Mouse (Mus musculus) left cerebral cortex, adult 9 months (tissue): ENCODE measurements at regions not wholly inside any gene's neighbourhood (a gene's known extent, or its start where the extent isn't known, plus 50 kb on each side); places are given as distances from the start of the nearest gene placed in this dataset.
"Not testable (repeated sequence)": the region's sequence is repeated elsewhere in the genome, so short reads cannot be mapped to it uniquely, and the experiment has no call there.

Experiments used
- DNase-seq, 2 experiments: peaks; one replicate each; pipeline ENCODE4 v3.0.0; 2022; ENCODE audit warnings: low spot score in 2 of 2

DNA sequence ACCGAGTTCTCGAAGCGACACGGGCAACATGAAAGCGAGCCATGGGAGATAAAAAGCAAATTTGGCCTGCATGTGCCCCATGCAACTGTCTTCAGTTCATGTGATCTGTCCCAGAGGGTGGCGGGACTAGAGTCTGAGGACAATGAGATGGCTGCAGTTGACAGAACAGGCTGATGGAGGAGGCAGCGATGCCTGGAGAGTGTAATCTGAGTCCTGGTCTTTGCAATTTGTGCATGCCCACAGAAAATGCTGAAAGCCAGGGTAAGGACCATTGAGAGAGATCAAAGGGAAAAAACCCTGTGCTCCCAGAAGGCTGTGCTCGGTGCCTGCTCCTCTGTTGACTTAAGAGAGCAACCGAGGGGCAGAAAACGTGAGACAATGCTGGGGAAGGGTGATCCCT, 624.8 kb upstream of the BB014433 start:
- no peak for DNase-seq

DNA sequence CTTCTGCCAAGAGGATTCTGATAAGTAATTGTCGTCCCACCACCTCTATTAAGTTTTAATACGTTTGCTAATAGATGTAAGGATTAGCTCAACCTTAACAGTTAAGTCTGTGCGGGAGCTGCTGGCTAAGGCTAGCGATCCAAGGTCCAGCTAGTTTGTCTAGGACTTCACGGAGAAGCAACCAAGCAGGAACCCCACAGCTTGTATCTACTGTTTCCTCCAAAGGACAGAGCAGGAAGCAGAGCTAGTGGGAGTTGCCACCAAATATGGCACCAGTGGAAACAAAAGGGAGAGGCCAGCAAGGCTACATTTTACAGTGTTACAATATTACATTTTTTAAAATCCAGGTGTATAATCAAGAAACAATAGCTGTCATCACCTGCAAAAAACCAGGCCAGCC, 624.4 kb upstream of the BB014433 start:
- DNase-seq: no peak

DNA sequence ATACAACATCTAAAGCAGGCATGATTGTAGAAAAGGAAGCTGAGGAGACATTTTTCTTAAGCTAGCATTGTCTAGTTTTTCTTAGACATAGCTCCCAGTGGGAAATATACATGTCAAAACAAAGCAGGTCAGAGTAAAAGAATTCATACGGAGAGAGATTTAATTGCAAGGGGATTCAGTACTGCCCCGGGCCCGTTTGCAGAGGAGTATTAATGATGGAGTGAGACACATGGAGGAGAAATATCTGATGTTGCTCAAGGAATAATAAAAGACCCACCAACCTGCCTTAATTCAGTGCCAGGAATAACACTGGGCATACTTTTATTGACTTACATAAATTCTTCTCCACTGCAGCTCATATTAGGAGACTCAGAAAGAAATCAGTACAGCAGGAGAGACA, 623.6 kb upstream of the BB014433 start:
- no peak for DNase-seq

DNA sequence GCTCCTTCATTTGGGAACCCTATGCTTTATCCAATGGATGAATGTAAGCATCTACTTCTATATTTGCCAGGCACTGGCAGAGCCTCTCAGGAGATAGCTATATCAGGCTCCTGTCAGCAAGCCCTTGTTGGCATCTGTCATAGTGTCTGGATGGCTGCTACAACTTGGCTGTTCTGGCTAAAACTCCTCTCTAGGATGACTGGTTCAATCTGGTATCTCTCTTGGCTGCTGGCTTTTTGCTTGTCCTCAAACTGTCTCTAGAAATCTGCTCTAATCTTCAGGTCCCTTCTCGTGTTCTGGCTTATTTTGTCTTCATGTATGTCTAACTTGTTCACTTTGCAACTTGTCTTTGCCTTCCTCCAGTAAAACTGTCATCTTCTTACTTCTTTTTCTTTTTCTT, 614.7 kb upstream of the BB014433 start:
- DNase-seq: no peak

DNA sequence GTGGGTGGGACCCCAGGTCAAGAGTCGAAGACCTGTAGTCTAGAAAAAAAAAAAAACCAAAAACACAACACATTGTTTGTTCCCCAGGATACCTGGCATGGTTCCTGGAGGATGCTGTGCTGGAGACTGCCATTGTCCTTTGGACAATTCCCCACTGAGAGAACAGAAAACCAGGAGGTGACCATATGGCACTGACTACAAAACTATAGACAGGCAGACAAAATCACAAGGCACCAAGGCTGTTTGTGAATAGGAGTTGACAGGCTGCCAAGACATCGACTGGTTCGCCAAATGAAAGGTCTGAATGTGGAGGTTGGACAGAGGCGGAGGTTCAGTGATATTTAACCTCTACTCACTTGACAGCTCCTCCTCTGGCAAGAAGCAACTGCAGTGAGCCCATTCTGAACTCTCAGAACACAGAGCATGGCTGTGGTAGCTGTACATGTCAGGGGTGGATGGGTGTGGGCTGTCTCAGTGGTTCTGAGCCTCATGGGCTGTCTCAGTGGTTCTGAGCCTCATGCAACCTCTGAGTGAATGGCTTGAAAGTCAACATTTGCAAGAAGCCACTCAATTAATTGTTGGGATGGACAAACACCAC, 589.0 kb upstream of the BB014433 start:
- DNase-seq: no peak

DNA sequence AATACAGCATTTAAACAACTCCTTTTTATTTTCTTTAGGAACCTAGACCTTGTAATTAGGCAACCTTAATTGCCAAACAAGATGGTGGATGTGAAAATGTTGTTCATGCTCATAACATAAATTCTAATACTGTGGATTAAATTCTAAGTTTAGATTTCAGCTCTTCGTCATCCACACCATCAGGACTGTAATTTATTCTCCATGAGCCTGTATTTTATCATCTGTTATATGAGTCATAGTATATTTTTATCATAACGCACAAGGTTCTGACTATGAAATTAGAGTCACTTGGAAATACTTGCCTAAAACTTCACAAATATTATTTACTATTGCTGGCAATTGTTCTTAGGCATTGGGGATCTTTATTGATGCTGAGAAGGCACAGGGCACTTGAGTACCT, 582.7 kb upstream of the BB014433 start:
- no peak for DNase-seq

DNA sequence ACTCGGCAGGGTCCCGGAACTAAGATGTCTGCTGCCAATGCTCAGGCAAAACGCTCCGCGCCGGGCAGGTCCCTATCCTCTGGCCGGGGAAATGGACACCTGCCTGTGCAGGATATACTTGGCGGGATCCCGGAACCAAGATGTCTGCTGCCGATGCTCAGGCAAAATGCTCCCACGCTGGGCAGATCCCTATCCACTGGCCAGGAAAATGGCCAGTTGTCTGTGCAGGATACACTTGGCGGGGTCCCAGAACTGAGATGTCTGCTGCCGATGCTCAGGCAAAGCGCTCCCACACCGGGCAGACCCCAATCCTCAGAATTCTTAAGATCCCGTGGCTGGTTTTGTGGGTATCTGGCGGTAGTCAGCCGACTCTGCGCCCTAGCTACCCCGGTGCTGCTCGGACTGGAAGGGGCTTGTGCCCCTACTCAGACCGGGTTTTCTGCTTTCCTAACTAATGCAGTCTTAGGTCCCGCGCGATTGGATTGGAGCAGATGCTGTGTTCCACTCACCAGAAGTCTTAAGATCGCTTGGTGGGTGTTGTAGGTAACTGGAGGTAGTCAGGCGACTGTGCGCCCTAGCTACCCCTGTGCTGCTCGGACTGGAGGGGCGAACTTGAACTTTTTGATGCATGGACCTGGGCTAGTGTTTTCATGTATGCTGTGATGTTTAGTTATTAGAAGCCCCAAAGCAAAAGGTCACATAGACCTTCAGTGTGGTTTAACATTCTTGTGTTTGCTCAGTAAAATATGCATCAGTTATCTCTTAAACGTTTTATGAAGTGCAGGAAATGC, 577.9 kb upstream of the BB014433 start:
- DNase-seq: not testable (repeated sequence)

DNA sequence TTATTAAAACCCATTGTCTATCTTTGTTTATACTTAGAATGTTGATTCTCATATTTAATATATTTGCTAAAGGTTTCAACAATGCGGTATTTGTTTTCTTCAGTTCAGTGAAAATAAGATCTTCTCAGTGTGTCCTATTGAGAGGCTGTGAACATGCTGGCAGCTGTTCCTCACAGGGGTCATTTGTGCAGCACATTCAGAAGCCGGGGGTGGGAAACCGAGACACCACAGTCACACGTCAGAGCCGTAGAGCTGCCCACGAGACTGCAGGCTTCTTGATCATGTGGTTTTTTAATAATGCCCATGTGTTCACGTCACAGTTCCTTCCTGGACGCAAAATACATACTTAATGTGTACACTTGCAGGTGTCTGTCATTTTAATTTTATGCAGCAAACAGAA, 564.3 kb upstream of the BB014433 start:
- DNase-seq: no peak

DNA sequence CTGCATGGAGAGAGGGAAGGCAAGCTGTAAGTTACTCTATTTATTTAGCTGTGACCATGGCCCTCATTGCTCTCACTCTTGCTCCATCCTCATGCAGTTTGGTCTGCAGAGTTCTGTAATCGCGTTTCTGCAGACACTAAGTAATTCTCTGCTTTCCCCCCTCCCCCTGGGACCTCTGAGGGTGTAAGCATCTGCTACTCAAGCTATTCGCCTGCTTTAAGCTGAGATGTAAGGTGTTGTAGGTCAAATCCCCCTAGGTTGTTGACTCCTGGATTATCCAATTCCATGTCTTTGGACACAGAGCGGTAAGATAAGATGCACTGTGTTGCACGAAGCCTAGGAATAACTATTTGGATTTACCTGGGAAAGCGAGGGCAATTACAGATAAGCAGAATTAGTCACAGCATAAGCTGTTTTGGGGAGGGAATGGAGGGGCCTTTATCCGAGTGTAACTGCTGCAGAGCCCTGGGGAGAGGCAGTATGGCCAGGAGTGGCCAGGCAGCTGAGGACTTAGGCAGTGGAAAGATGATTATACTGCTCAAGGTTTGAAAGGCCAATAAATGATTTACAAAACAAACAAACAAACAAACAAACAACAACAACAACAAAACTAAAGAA, 561.8 kb upstream of the BB014433 start:
- DNase-seq: no peak

DNA sequence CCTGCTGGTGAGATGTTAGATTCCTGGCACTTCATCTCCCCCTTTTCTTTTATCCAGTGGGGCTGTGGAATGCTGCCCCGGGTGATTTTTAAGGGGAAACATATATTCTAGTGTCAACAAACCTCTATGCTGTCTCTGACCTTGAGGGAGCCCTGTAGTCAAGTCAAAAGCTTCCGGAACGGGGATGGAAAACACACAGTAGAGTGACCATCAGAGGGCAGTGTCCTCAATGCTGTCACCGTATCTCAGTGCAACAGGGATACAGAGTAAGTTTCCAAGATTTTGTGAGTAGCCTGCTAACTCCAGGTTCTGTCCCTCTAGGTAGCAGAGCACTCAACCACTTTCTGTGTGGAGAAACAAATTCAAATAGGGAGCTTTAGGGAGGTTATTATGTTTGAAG, 555.7 kb upstream of the BB014433 start:
- peak in 1 of 2 experiments; percentile 55 for DNase-seq

DNA sequence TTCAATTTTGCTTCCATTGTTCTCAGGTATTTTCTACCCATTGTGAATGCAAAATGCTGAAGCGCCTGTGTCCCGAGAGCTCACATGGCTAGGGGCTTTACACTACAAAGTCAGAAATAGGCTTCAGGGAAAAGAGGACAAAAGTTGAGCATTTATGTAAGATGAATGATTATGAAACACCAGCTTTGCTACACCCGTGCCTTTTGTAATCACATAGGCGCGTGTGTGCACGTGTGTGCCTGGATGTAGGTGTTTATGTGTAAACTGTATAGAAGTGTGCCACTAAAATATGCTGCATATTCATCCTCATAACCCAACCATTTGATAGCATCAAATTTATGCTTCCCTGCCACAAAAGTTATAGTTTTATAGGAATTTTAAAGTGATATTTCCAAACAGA, 547.2 kb upstream of the BB014433 start:
- peak in 1 of 2 experiments; percentile 31 for DNase-seq

DNA sequence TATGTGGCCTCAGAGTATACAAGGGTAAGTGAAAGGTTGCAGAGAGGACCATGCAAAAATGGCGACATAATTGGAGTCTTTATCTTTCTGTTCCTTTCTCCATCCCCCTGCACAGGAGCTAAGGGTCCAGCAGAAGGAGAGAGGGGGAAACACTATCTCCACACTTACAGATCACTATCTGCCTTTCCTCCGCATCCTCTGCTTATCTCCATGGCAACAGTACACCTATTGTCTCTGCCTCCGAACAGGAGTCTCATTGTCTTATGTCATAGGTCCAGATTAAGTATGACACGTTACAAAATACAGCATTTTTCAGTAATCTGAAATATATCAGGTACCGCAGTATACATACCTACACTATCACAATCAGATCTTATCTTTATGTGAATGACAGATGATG, 537.9 kb upstream of the BB014433 start:
- no peak for DNase-seq

DNA sequence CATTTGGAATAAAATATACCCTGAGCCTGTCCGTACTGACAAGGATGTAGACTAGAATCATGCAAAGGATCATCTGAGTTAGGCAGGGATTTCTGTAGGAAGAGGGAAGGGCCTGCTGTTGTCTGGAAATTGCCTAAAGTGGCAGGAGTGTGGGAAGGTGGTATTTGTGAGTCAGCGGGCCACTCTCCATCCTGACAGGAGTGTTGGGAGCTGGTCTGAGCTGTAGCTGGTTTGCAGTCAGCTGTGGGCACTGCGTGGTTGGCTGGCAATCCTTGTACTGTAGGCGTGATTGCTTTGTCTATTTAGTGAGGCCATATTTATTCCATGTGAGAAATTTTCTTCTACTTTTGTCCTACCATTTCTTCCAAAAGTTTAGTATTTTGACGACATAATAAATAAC, 524.2 kb upstream of the BB014433 start:
- DNase-seq: peak; percentile 65 to 84

DNA sequence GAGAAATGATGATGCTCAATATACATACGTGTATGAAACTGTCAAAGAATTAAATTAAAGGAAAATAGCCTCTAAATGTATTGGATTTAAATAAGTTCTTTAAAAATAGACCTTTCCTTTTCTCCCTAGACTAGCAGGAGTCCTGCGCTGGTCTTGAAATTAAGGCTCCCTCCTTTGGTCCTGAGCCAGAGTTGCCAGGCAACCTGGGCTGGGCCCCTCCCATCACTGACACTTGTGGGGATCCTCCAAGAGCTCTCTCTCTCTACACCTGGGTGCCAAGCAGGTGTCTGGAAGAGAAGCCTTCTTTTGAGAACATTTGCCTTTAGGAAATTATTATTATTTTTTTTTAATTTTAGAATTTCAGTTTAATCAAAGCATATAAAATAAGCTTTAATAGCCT, 521.9 kb upstream of the BB014433 start:
- DNase-seq: peak in 1 of 2 experiments; percentile 19

DNA sequence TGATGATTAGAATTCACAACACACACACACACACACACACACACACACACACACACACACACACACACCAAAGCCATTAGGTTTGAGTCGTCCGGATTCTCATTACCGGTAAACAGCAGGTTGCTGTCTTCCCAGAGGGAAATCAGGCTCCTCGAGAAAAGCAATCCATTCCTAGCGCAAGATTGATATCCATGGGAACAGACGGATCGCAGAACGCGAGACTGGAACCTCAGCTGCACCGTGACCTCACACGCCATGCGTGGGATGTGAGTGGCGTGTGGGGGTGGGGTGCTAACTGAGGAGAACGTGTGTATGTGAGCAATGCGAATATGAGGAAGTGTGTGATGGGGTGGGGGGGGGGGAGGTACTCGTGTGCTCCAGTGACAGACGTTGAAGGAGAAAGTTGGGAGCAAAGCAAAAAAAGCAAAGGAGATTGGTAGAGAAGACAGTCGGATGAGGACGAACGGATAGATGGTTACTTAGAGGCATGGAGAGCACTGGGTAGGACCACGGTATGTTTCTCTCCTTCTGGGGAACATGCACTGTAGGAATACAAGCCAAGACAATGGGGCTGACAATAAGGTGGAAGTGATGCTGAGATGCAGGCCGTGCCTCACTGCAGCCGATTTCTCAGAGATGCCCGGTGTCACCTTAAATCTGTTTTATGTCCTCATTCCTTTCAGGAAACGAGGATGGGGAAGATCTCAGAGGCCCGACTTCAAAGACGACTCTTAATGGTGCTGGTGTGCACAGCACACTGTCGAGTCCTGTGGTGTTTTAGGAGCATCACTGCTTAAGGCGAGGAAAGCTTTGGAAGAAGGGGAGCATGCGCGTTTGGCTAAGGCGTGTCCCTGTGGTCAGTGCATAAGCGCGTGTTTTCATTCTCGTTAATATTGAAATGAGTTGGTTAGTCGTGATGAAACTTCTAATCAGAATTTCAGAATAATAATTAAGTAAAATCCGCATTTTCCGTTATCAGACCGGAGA, 516.7 kb upstream of the BB014433 start:
- peak; percentile 32 to 44 for DNase-seq

DNA sequence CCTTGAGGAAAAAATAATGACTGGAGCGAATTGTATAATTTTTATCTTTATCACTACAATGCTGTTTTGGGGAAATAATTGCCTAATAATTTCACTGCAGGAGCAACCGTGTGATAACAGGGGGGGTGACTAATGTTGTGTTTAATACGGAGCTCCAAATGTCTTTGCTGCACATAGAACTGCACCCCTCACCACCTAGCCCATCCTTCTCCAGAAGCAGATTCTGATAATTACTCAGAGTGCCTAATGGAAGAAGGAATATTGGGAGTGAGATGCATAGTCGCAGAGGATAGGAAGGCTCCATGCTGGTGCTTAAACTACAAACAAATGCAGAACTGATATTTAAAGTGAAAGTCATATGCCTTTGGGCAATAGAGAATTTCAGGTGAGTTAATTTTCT, 486.1 kb upstream of the BB014433 start:
- DNase-seq: no peak

DNA sequence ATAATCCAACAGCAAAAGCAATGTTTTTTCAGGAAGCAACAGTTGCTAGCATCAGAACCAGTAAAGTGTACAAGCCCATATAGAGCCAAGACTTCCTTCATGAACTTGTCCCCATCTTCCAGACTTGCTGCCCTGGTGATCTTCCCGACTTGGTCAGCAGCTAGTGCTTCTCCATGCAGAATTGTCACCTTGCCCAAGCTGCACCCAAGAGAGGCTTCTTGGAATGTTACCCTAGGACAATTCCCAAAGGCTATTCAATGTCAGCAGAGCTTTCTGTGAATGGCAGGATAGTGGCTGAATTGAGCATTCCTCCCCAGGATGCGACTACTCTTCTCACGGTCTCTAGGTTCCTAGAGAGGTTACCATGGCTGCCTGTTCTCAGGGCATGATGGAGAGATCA, 479.6 kb upstream of the BB014433 start:
- DNase-seq: no peak

DNA sequence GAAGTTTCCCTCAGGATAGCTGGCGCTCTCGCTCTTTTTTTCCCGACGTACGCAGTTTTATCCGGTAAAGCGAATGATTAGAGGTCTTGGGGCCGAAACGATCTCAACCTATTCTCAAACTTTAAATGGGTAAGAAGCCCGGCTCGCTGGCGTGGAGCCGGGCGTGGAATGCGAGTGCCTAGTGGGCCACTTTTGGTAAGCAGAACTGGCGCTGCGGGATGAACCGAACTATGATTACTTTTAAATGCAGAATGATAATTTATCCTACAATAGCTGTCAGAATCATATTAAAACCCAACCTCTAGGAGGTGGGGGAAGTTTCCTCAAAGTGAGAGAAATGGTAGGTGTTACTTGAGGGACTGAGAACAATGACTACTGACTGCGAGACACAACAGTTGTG, 474.0 kb upstream of the BB014433 start:
- DNase-seq: peak; percentile 62 to 82

DNA sequence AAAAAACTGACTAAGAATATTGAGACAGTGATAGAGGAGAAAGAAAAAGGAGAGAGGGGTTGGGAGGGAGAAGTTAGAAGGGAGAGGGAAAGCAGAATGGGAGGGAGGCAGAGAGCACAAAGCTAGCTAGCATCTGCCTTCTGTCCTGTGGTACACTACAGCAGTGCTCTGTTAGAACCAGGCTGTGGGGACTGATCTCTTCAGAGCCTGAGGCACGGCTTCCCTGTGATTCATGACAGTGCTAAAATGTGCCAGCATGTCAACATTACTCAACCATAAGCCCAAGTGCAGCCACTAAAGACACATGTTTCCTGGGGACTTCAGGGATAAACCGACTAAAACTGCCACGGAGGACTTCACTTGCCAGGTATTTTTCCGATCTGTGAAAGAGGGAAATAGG, 455.1 kb upstream of the BB014433 start:
- DNase-seq: peak in 1 of 2 experiments; percentile 39

DNA sequence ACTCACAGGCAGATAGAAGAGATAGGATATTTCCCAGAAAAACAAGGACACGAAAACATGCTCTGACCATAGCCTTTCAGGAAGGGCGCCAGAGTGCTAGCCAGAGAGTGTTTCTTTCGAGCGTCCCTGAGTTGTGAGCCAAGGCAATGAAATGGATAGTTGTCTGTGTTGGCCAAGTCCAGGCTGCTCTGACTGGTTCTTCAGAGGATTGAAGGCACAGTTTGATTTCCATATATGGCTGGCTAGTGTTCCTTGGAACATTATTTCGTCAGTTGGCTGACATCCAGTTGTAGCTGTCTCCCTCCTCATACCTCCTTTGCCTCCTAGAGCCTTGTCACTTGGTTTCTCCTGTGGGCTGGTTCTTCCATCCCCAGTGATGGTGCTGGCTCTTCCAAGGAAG, 451.7 kb upstream of the BB014433 start:
- DNase-seq: no peak

DNA sequence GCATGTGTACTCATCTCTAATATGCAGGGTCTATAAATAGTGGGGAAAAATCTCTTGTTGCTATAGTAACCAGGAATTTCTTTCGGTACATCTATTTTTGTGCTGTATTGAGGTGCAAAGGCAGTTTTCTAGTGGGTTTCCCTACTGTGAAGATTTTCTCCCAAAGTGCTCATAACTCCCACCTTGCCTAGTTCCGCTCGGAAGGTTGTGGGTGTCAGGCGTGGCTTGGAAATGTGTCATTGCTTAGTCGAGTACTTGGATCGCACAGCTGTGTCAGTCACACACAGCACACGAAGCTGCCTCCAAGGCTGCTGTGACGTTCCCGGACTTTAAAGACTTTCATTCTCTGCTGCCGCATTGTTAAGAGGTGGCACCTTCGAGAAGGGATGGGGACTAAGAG, 450.4 kb upstream of the BB014433 start:
- DNase-seq: peak; percentile 83 to 86

DNA sequence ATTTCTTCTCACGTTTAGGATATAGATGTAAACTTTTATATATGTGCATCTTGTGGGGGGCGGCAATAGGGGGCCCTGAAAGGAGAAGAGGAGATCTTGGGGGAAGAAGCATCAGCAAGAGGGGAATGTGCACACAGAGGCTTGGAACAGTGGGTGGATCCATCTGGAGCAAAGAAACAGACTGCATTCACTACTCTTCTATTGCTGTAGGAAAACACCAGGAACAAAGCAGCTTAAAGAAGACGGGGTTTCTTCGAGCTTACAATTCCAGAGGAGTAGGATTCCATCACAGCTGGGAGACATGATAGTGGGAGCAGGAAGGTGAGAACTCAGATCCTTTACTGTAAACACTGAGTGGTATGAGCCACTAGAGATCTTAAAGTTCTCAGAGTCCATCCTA, 444.9 kb upstream of the BB014433 start:
- DNase-seq: no peak
